Mouse (Mus musculus): ENCODE data around the gene Wdr86.

Gene Wdr86

DNA sequence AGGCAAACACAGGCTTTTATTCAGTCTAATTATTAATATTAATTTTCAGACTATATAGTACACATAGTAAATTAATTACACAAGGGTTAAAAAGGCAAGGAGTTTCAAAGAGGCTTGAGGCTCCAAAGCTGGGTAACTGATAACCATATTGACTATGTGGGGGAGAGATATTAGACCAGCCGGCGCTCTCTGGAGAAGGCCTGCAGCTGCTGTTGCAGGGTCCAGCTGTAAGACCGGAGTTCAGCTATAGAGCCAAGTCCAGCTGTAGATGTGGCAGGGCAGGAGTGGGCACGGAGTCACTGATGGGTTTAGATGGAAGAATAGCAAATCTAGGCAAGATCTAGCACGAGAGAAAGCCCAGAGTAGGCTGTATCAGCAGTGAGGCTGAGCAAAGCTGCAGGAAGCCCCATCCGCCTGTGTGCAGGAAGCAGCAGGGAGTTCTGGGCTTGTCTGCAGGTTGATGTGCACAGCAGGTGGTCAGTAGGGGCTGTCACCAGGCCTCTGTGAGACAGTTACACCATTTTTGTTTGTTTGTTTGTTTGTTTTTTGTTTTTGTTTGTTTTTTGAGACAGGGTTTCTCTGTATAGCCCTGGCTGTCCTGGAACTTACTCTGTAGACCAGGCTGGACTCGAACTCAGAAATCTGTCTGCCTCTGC is 3.4 kb upstream of the Wdr86 start:
- no peak for DNase-seq (ENCODE audit: inconsistent age in 2 of 2, low spot score in 1 of 2)

DNA sequence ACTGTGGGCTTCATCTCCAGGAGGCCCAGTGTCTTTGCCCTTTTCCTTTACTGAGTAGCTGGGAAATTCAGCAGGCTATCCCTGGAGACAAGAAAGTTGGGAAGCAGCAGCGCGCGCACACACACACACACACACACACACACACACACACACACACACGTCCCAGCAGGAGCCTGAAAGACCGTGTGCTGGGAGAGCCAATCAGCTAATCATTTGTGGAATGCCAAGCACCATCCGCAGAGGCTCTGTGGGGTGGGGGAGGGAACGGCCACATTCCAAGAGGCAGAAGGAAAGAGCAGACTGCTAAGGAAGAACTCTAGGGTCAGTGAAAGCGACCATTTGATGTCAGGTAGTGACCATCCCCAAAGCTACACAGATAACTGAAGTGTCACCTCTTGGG is 2.6 kb upstream of the Wdr86 start:
- no peak for DNase-seq (ENCODE audit: inconsistent age in 2 of 2, low spot score in 1 of 2)

DNA sequence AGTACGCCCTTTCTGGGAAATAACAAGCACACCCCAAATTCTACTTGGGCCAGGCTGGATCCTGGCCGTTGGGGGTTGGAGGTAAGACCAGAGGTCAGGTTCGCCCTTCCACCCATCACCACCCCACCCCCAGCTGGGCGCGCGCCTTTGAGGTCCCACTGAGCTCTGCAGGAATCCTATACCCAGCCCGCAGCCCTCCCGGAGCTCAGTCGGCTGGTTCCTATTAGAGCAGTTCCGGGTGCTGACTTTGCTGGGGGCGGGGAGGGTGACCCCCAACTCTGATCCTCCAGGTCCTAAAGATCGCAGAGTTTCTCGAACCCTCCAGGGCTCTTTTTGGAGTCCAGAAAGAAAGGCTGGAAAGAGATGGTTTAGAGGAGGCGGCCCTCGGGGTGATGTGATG is 459 bp upstream of the Wdr86 start:
- no peak for DNase-seq (ENCODE audit: inconsistent age in 2 of 2, low spot score in 1 of 2)

DNA sequence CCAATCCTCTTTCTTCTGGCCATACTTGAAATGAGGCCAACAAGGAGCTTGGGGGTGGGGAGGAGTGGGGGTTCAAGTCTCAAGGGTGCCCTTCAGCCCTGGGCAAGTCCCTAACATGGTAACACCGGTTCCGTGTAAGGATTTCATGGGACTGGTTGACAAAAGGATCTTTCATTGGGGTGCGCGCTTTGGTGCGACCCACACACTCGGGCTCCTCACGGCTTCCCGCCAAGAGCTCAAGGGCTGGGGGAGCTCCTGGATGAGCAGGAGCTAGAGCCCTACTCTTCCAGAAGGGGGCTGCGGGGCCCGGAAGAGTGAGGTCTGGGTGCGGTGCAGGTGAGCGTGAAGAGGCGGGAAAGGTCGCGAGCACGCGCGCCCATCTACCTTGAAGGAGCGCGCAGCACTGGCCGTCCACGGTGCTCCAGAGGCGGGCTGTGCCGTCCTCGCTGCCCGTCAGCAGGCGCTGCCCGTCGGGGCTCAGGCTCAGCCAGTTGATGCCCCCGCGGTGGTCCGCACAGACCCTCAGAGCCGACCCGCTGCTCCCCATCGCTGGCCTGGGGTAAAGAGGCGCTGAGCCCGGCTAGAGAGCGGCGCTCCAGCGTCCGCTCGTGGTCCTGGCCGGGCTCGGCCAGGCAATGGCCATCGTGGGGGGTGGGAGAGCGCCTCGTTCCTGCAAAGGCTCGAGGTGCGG is 585 bp downstream of the Wdr86 start:
- DNase-seq (ENCODE audit: inconsistent age in 2 of 2, low spot score in 1 of 2), result peak in 1 of 2 experiments; percentile 29

DNA sequence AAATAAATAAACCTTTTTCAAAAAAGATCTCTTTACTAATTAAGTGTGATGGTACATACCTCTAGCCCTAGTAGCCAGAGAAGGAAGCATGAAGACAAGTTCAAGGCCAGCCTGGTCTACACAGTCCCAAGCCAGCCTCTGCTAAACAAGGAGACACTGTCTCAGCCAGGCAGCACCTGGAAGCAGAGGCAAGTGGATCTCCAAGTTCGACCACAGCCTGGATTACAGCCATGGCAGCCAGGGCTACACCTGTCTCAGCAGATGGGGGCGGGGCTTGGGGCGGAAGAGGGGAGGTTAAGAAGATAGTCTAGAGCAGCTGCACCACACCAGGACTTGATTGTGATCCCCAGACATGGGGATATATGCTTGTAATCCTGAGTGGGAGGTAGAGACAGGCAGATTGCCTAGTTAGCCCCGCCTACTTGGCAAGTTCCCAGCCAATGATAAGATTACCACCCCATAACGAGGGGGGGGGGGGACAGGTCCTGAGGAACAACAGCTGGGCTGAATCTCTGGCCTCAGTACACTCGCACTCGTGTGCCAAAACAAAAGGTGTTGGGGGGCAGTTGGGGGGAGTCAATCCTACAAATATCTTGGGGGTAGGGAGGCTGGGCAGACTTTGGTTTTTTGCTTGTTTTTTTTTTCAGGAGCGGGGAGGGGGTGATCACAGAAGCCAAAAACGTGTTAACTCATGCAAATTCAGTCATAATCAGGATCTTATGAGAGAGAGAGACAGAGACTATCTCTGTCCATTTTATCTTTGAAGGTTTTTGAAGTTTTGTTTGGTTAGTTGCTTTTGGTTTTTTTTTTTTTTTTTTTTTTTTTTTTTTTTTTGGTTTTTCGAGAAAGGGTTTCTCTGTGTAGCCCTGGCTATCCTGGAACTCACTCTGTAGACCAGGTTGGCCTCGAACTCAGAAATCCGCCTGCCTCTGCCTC is 3.4 kb downstream of the Wdr86 start:
- peak in 1 of 2 experiments; percentile 44 for DNase-seq (ENCODE audit: inconsistent age in 2 of 2, low spot score in 1 of 2)

DNA sequence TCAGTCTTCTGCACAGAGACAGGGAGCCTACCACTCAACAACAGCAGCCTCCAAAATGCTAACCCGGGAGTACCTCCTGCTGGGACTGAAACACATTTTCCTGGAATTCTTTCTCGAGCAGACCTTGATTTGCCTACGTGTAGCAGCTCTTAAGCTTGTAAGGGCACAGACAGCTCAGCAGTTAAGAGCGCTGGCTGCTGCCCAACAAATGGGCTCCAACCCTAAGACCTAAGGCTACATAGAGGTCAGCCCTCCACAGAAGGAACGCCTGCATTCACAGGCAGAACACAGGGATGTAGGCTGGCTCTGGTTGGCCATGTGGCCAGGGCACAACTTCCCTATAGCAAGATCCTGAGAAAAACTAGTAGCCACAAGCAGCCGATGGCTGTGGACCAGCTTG is 4.6 kb downstream of the Wdr86 start:
- DNase-seq (ENCODE audit: inconsistent age in 2 of 2, low spot score in 1 of 2), result peak in 1 of 2 experiments; percentile 39

DNA sequence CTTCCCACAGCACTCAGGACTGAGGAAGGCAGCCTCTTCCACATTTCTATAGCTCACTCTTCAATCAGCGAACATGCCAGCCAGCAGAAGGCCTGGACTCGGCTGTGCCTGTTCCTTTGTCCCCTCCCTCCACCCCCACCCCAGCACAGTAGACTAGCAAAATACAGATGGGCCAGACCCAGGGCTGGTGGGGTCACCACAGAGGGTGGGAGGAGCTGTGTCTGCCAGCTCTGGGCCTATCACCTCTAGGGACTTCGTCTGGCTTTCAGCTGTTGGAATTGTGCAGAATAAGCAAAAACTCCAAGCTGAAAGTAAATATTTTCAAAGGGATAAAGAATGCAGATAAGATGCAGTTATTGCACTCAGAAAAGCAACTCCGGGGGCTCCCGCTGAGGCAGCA is 5.7 kb downstream of the Wdr86 start:
- no peak for DNase-seq (ENCODE audit: inconsistent age in 2 of 2, low spot score in 1 of 2)

DNA sequence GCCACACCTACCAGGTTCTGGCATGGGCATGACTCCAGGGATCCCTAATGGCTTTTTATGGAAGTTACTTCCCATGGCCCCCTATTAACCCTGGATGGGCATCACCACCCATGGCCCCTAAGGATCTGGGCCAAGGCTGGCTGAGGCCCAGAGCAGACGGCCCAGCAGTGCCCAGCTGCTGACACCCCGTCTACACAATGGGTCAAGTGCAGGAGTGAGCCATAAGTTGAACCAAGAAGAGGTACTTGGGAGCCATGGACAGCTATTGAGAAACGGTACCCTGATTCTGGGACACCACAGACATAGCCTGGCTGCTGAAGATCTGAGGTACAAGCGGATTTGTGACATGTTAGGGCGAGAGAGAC is 6.3 kb downstream of the Wdr86 start:
- DNase-seq (ENCODE audit: inconsistent age in 2 of 2, low spot score in 1 of 2), result no peak

DNA sequence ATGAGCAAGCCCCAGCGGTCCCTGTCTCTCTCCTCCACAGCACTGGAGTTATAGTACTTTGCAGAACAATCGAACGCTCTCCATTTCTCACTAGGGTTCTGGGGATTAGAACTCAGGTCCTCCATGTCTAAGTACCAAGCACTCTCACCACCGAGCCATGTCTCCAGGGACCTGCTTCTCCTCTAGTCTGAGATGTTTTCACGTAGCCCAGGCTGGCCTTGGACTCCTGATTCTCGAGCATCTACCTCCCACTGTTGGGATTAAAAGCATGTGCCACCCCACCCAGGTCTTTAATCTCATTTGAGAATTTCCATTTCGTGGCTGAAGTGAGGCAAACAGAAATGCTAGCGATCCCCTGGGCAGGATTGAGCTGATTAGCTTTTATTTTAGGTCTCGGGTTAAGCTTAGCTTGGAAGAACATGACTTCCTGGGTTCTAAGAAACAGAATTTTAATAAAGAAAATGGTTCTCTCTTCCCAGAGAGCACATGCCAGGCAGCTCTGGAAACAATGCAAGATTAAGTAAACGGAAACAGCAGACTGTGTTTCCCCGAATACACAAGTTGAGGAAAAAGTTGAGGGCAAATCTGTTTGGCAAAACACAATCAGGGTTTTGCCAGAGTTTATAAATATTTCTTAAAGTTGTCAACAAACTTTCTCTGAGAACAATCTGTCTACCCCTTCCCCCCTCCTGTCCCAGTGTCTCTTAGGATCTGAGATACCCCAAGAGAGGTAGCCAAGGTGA is 6.8 kb downstream of the Wdr86 start:
- no peak for DNase-seq (ENCODE audit: inconsistent age in 2 of 2, low spot score in 1 of 2)

DNA sequence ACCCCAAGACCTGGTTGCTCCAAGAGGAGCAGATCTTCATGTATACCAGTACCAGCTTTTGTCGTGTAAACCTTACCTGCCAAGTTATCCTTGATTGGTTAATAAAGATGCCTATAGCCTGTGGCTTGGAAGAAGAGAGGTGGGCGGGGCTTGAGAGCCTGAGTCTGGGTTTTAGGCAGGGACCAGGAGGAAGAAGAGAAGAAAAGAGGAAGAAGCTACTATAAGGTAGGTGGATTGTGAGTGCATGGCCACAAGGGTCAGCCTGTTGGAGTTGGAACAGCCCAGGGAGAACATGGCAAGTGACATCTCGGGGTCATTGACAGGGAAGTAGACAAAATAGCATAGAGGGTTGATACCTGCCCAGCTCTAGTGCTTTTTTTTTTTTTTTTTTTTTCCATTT is 10.7 kb downstream of the Wdr86 start:
- no peak for DNase-seq (ENCODE audit: inconsistent age in 2 of 2, low spot score in 1 of 2)

DNA sequence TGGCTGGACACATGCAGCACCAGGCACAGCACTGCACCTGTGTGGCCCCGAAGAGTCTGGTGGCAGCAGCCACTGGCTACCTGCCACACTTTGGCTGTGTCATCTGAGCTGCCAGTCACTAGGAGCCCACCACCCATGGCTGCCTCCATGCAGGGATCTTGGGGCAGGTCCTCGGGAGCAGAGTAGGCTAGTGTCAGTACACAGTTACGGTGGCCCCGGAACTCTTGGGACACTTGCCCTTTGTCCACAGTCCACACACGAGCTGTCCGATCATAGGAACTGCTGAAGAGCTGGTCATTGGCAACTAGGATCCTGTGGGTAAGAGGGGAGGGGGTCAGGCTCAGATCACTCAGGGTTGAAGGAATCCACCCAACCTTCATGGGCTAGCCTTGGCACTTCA is 12.5 kb downstream of the Wdr86 start:
- no peak for DNase-seq (ENCODE audit: inconsistent age in 2 of 2, low spot score in 1 of 2)

DNA sequence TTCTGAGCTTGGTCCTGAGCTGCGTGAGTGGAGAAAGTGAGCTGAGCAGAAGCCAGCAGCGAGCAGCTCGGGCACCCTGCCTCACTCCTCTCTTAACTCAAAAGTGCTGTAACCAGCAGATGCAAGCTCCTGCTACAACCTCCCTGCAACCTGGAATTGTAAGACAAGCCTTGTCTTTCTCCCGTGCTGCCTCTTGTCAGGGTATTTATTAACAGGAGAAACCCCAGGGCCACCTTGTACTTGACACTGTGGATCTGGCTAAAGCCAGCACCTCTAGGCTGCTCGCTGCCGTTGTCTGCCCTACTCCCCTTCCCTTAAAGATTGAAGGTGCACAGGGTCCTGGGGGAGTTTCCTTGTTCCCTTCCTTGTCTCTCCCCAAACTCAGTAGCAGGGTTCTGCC is 16.5 kb downstream of the Wdr86 start:
- peak in 1 of 2 experiments; percentile 34 for DNase-seq (ENCODE audit: inconsistent age in 2 of 2, low spot score in 1 of 2)

DNA sequence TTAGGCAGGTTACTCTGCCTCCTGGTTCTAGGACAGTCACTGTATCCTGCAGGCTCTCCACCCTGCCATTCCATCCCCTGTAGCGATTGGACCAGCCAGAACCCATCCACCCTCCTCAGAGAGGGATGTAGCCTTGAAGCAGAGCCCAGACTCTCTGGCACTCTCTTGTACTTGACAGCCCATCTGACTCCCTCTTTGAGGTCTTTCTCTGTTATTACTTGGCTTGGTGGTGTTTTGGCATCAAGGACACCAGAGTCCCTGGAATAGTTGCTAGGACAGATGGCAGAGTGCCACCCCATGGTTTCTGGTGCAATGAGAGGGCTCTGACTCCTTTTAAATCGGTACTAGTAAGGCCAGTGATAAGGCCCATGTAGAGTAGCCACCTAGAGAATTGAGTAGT is 17.3 kb downstream of the Wdr86 start:
- DNase-seq (ENCODE audit: inconsistent age in 2 of 2, low spot score in 1 of 2), result peak; percentile 75 to 92

DNA sequence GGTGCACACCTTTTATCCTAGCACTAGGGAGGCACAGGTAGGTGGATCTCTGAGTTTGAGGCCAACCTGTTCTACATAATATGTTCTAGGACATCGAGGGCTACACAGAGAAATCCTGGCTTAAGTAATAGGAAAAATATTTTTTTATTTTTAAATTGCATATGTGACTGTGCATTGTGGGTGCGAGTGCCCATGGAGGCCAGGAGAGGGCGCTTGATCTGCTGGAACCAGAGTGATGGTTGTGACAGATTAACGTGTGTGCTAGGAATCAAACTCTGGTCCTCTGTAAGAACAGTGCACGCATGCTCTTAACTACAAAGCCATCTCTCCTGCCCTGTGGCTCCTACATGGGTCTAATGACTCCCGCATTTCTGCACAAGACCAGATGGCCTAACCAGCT is 18.9 kb downstream of the Wdr86 start:
- DNase-seq (ENCODE audit: inconsistent age in 2 of 2, low spot score in 1 of 2), result no peak

DNA sequence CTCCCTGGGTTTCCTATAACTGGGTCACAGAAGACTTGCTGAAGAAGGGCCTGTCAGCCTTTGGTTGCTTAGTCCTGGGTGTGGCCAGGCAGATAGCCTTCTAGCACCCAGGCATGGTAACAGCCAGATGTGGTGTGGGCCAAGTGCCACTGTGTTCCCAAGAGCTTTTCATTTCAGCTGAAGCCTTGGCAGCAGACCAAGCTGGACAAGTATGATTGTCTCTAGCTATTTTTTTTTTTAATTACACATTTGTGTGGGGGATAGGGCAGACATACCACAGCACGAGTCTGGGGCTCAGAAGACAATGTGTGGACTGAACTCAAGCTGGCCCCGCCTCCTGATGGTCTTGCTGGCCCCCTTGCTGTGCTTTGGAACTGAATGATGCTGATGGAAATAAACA is 20.6 kb downstream of the Wdr86 start:
- DNase-seq (ENCODE audit: inconsistent age in 2 of 2, low spot score in 1 of 2), result no peak

DNA sequence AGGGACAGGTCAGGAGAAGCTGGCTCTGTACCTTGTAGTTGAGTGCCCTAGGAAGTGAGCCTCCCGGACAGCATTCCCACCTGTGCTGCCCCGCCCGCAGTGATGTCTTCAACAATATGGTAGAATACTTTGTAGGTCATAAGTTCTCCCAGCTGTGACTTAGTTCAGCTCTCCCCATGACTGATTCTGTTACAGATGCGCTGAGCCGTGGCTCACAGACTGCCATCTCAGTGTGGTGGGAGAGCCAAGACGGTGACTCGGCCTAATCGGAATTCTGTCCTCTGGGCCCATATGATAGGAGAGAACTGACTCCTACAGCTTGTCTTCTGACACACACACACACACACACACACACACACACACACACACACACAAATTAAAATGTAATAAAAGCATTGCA is 25.9 kb downstream of the Wdr86 start:
- no peak for DNase-seq (ENCODE audit: inconsistent age in 2 of 2, low spot score in 1 of 2)

DNA sequence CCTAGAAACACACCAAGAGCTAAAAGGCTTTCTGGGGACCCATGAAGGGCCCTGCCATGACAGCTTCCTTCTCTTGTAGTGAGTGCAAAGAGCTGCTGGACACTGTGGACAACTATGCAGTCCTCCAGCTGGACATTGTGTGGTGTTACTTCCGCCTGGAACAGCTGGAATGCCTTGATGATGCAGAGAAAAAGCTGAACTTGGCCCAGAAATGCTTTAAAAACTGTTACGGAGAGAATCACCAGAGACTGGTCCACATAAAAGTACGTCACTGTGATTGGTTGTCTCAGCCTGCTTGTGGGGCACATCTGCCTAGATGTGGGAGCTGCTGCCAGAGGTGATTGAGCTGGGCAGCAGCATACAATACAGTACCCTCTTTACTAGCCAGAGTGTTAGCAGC is 29.3 kb downstream of the Wdr86 start:
- no peak for DNase-seq (ENCODE audit: inconsistent age in 2 of 2, low spot score in 1 of 2)

DNA sequence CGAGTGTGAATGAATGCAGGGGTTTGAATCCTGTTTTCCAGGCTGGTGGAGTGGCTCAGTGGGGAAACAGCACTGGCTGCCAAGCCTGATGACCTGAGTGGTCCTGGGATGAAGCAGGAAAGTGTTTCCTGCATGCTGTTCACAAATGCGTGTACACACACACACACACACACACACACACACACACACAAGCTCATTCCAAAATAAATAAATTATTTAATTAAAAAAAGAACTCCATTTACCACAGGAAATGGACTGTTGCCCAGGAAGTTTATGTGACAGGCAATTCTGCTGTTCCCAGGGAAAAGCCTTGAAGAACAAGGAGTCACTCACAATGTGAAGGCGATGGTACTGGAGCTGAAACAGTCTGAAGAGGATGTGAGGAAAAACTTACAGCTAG is 33.8 kb downstream of the Wdr86 start:
- no peak for DNase-seq (ENCODE audit: inconsistent age in 2 of 2, low spot score in 1 of 2)

DNA sequence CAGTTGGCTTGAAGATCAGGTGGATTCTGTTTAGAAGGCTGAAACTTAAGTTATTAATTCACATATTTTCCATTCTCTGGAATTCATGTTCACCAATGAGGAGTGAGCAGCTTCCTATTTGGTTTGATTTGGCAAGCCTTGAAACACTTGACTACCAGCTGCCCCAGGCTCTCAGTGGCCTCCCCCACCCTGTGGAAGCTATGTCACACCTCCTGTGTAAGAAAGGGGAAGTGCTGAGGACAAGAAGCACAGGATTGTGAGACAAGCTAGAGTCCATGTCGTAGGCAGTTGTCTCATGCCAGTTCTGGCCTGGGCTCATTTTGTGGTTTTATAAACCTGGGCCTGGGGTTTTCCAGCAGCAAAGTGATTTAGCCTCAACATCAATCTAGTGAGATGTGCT is 42.8 kb downstream of the Wdr86 start:
- no peak for DNase-seq (ENCODE audit: inconsistent age in 2 of 2, low spot score in 1 of 2)

DNA sequence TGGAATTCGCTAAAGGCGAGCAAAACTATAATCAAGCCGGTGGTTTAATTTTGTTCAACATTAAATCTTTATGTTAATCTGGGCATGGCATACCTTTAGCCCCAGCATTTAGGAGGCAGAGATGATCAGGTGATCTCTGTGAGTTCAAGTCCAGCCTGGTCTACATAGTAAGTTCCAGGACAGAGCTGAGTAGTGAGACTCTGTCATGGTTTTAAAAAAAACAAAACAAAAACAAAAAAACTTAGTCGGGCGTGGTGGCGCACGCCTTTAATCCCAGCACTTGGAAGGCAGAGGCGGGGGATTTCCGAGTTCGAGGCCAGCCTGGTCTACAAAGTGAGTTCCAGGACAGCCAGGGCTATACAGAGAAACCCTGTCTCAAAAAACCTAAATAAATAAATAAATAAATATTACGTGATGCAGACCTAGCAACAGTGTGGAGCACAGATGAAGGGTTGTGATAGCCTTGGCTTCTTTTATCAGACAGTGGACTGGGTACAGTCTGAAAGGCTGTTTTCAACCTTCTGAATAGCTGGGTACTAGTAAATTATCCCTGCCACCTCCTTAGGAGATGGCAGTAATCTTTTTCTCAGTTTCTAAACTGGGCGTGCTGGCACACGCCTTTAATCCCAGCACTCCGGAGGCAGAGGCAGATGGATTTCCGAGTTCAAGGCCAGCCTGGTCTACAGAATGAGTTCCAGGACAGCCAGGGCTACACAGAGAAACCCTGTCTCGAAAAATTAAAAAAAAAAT is 43.7 kb downstream of the Wdr86 start:
- peak in 1 of 2 experiments; percentile 22 for DNase-seq (ENCODE audit: inconsistent age in 2 of 2, low spot score in 1 of 2)

DNA sequence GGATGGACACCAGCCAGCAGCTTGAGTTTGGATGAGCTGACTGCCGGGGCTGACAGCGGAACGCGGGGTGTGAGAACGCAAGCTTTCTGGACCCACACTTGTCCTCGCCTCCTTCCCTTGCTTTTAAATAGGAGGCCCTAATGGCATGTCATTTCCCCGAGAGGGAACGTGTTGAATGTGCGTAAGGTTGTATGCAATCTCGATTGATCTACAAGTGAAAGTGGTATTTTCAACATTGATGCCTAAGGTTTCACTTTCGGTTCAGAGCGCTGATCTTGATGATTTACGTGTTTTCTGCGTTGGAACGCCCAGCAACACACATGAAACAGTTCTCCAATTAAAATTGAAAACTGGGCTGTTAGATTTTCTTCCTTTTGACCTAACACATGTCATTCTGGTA is 44.4 kb downstream of the Wdr86 start:
- DNase-seq (ENCODE audit: inconsistent age in 2 of 2, low spot score in 1 of 2), result no peak
